Mouse (Mus musculus): ENCODE data around the gene Epgn.

- TF ChIP-seq POLR2A (IDR thresholded peaks at IDR 0.05; ENCODE audit: borderline replicate concordance, extremely low read depth, insufficient read depth, insufficient read length, poor library complexity, severe bottlenecking), result no peak
- no peak for TF ChIP-seq CTCF (IDR thresholded peaks at IDR 0.05; ENCODE audit: borderline replicate concordance, extremely low read depth, insufficient read depth, insufficient read length)
These were observed 47.2 kb downstream of the Epgn start, which contains the start of gene Ereg for GRCm38 (mm10) chr5:91074450-91074950.

All from brain, embryonic 14.5 days (tissue).